Mouse (Mus musculus): ENCODE results near the gene Sdk1. TPM values are rescaled to one million over a fixed set of nuclear protein-coding genes. Genes with fewer than 3 reads are reported as not detected.

Gene Sdk1
- polyA plus RNA-seq, 1 experiment from 2014 or later = 0.73 TPM

DNA sequence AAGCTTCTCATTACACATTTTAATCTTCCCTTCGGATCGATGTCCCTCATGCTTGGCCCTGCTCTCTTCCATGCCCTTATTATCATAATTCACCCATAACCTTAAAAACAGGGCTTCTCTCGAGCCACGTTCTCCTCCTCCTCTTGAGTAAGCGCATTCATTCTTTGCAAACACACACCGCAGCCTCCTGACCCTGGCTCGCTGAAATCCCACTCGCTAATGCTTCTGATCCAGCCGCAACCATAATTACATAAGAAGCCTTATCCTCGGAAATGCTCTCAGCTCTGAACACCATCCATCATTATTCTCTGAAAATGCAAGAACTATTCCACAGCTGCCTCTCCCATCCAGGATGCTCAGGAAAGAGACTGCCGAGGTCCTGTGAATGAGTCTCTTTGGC, 866.1 kb downstream of the Sdk1 start:
- 84% methylated on average over 11 of the region's 11 CpGs for WGBS
- no peak for DNase-seq (ENCODE audit: low spot score)
- Histone ChIP-seq H3K27me3 (ENCODE audit: low read depth, poor library complexity, severe bottlenecking) (no peaks in the 10 kb centered on the region), H3K4me1 (peaks cover 13% of the 10 kb centered on the region), H3K36me3 (no peaks in the 10 kb centered on the region), H3K4me3 (no peak overlapping the region), H3K27ac (replicated peaks) (0 out of 2 replicates have a peak overlapping the region, but pooled peaks have one; percentile 43), H3K9me3 (replicated peaks) (peaks cover 6% of the 10 kb centered on the region; the same call in 1 of the 2 replicates)

DNA sequence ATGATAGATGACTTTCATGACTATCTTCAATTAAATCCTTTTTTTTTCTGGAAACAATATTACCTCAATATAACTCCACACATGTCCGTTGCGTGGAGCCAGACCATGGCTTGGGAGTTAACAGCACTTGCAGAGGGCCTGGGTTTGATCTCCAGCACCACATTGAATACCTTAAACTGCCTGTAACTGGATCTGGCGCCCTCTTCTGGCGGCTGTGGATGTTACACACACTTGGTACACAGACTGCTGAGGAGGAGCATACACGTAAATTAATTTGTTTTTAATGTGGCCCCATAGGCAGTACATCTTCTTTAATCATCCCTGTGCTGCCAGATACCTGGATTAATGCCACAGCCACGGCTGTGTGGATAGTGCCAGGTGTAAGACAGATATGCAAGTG, 870.7 kb downstream of the Sdk1 start:
- 90% methylated on average over 6 of the region's 6 CpGs for WGBS
- Histone ChIP-seq H3K4me3 (no peak overlapping the region), H3K27me3 (ENCODE audit: low read depth, poor library complexity, severe bottlenecking) (0 out of 2 replicates have a peak, but pooled peaks cover 4% of the 10 kb centered on the region), H3K27ac (replicated peaks) (no peak overlapping the region), H3K4me1 (peaks cover 33% of the 10 kb centered on the region), H3K9me3 (replicated peaks) (peaks cover 6% of the 10 kb centered on the region; the same call in 1 of the 2 replicates), H3K36me3 (no peaks in the 10 kb centered on the region)
- no peak for DNase-seq (ENCODE audit: low spot score)

DNA sequence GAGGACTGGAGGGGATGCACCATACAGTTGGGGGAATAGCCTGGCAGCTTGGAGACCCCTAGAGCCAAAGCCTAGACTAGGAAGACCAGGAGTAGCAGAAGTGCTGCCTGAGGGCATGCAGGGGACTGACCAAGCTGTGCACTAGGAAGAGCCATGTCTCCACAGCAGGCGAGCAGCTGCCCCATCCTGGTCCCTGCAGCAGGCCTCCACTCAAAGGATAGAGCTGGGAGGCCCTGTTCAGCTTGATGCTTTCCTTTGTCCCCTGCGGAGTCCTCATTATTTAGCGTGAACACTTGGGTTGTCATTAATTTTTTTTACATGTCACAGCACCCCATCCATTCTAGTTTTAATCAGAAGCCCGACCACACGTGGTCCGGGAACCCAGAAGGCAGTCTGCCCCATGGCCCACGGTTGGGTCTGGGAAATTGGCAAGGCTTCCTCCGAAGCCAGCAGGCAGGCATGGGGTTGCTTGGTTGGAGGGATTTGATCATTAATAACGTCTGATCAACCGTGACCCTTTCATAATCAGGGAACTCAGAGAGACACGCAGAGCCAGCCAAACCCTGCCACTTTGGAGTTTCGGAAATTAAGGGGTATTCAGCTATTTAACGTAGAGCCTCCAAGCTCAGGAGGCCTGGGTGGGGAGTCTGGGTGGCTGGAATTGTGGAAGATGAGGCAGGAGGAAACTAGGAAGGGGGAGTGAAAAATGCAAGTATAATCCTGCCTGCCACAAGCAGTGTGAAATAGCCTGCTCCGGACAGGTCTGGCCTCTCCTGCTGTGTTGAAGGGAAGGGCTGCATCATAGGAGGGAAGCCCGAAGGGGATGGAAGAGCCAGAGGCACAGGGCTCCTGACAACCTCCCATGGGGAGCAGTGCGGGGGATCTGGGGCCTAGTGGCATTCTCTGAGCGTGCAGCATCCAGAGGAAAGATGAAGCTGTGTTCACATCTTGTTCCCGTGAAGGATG, 872.2 kb downstream of the Sdk1 start:
- Histone ChIP-seq H3K9me3 (replicated peaks) (peaks cover 6% of the 10 kb centered on the region; the same call in 1 of the 2 replicates), H3K36me3 (no peaks in the 10 kb centered on the region), H3K27me3 (ENCODE audit: low read depth, poor library complexity, severe bottlenecking) (0 out of 2 replicates have a peak, but pooled peaks cover 4% of the 10 kb centered on the region), H3K27ac (replicated peaks) (peak overlapping the region; percentile 49), H3K4me1 (peaks cover 29% of the 10 kb centered on the region), H3K4me3 (no peak overlapping the region)
- DNase-seq (ENCODE audit: low spot score) = no peak
- 34% methylated on average over 18 of the region's 18 CpGs for WGBS

DNA sequence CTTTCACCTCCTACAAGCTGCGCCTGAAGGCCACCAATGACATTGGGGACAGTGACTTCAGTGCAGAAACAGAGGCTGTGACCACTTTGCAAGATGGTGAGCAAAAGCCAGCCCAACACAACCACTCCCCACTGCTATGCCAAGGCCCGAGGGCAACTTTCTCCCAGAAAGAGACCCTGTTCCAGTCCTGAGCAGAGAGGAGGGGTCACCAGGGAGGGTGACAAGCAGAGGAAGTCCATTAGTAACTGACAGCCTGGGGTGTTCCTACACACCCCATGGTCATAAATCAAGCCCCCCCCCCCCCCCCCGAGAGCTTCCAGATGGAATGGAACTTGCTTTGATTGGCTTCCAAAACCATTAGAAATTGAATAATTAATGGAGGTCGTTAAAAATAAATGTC, 886.5 kb downstream of the Sdk1 start:
- H3K27me3 ChIP-seq (ENCODE audit: low read depth, poor library complexity, severe bottlenecking) = no peaks in the 10 kb centered on the region
- 78% methylated on average over 4 of the region's 4 CpGs for WGBS
- H3K9me3 ChIP-seq (replicated peaks) = no peaks in the 10 kb centered on the region
- DNase-seq (ENCODE audit: low spot score) = no peak
- H3K4me3 ChIP-seq = no peak overlapping the region
- peaks cover 29% of the 10 kb centered on the region for H3K4me1 ChIP-seq
- 0 out of 2 replicates have a peak overlapping the region, but pooled peaks have one; percentile 52 for H3K27ac ChIP-seq (replicated peaks)
- no peaks in the 10 kb centered on the region for H3K36me3 ChIP-seq

DNA sequence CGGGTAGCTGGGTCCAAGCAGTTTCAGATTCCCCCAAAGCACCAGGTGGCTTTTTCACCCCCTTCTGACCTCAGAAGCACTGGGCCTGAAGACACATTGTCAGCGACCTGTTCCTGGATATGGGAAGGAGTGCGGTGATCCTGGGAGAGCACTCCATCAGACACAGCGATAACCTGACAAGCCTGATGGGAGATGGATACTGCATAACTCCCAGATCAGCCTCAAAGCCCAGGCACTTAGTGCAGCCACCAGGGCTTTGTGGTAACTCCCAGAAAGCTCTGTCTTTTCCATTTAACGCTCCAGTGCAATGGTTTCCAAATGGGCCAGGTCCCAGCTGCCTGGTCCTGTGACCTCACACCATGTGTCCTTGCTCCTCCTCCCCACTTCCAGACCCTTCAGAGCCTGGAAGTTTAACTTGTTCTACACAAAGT, 886.9 kb downstream of the Sdk1 start:
- Histone ChIP-seq H3K27ac (replicated peaks) (0 out of 2 replicates have a peak overlapping the region, but pooled peaks have one; percentile 52), H3K36me3 (no peaks in the 10 kb centered on the region), H3K4me3 (no peak overlapping the region), H3K9me3 (replicated peaks) (no peaks in the 10 kb centered on the region), H3K27me3 (ENCODE audit: low read depth, poor library complexity, severe bottlenecking) (no peaks in the 10 kb centered on the region), H3K4me1 (peaks cover 29% of the 10 kb centered on the region)
- 56% methylated on average over 5 of the region's 5 CpGs for WGBS
- no peak for DNase-seq (ENCODE audit: low spot score)

DNA sequence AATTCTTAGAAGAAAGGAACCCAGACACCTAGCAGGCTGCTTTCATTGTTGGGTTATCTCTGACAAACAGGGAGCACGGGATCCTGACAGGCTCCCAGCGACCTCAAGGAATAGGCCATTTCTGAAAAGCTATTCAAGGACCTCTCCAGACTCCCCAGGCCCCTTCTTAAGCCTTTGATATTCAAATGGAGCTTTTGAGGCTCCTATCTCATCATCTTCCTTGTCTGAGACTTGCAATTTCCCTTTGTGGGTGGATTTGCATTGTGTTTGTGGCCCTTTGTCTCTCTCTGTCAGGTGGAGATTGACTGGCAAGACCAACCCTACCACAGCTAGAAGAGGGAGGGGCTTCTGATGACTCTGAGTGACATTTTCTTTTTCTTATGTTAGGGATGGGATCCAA, 888.7 kb downstream of the Sdk1 start:
- H3K27ac ChIP-seq (replicated peaks) = peak overlapping the region; percentile 75
- WGBS = 2% methylated on average over 2 of the region's 2 CpGs
- no peak overlapping the region for H3K4me3 ChIP-seq
- peaks cover 39% of the 10 kb centered on the region for H3K4me1 ChIP-seq
- H3K27me3 ChIP-seq (ENCODE audit: low read depth, poor library complexity, severe bottlenecking) = no peaks in the 10 kb centered on the region
- no peaks in the 10 kb centered on the region for H3K9me3 ChIP-seq (replicated peaks)
- H3K36me3 ChIP-seq = no peaks in the 10 kb centered on the region
- peak; percentile 32 for DNase-seq (ENCODE audit: low spot score)

DNA sequence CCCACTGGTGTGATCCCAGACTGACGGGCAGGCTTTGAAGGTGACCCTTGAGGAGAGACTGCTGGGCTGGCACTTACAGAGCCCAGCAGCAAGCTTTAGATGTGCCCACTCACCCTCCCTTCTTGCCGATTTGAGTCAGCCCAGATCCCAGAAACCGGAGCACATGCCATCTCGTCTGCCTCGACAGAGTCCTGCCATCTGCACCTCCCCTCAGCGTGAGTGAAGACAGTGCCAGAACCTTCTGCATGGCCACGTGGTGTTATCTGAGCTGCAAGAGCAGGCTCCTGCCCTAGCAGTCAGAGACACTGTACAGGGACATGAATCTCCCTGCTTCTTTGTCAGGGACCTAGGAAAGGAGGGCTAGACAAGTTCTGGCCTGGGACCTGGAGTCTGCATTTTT, 898.7 kb downstream of the Sdk1 start:
- Histone ChIP-seq H3K36me3 (no peaks in the 10 kb centered on the region), H3K4me3 (no peak overlapping the region), H3K9me3 (replicated peaks) (no peaks in the 10 kb centered on the region), H3K27ac (replicated peaks) (no peak overlapping the region), H3K4me1 (peaks cover 3% of the 10 kb centered on the region), H3K27me3 (ENCODE audit: low read depth, poor library complexity, severe bottlenecking) (no peaks in the 10 kb centered on the region)
- DNase-seq (ENCODE audit: low spot score) = no peak
- 81% methylated on average over 7 of the region's 7 CpGs for WGBS

DNA sequence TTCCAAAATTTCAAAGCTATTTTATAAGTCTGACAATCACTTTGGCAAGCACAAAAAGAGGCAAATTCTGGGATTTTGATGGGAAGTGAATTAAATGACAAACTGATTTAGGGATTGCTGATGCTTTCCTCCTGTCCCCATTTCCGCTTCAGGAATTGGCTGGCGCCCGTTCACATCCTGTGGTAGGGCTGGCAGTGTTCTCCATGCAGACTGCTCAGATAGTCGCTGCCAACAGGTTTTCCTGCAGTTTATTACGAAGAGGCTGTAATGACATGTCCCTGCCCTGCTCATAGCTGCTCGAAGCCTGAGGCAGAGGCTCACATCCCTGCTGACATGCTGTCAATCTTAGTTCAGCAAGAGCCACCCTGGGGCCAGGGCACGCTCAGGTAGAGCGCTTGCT, 908.3 kb downstream of the Sdk1 start:
- peaks cover 6% of the 10 kb centered on the region; the same call in 1 of the 2 replicates for H3K9me3 ChIP-seq (replicated peaks)
- WGBS = 90% methylated on average over 8 of the region's 8 CpGs
- DNase-seq (ENCODE audit: low spot score) = no peak

DNA sequence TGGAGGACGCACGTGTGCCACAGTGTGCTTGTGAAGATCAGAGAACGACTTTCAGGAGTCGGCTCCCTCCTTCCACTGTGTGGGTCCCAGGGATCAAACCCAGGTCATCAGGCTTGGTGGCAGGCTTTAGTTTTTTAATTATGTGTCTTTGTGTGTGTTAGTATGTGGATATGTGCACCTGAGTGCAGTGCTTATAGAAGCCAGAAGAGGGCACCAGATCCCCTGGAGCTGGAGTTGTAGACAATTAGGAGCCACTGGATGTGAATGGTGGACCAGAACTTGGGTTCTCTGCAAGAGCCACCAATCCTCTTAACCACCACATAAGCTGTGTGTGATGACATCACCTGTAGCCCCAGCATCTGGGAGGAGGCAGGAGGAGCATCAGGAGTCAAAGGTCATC, 909.5 kb downstream of the Sdk1 start:
- 96% methylated on average over 4 of the region's 4 CpGs for WGBS
- no peak overlapping the region for H3K27ac ChIP-seq (replicated peaks)
- H3K4me1 ChIP-seq = no peaks in the 10 kb centered on the region
- peaks cover 6% of the 10 kb centered on the region; the same call in 1 of the 2 replicates for H3K9me3 ChIP-seq (replicated peaks)
- H3K36me3 ChIP-seq = peaks cover 5% of the 10 kb centered on the region; the same call in 1 of the 2 replicates
- DNase-seq (ENCODE audit: low spot score) = no peak
- no peak overlapping the region for H3K4me3 ChIP-seq
- H3K27me3 ChIP-seq (ENCODE audit: low read depth, poor library complexity, severe bottlenecking) = no peaks in the 10 kb centered on the region

More for the DNA sequence above, 908.3 kb downstream of the Sdk1 start:
- no peak overlapping the region for H3K4me3 ChIP-seq
- H3K4me1 ChIP-seq = no peaks in the 10 kb centered on the region
- H3K27ac ChIP-seq (replicated peaks) = no peak overlapping the region
- no peaks in the 10 kb centered on the region for H3K27me3 ChIP-seq (ENCODE audit: low read depth, poor library complexity, severe bottlenecking)
- peaks cover 5% of the 10 kb centered on the region; the same call in 1 of the 2 replicates for H3K36me3 ChIP-seq

DNA sequence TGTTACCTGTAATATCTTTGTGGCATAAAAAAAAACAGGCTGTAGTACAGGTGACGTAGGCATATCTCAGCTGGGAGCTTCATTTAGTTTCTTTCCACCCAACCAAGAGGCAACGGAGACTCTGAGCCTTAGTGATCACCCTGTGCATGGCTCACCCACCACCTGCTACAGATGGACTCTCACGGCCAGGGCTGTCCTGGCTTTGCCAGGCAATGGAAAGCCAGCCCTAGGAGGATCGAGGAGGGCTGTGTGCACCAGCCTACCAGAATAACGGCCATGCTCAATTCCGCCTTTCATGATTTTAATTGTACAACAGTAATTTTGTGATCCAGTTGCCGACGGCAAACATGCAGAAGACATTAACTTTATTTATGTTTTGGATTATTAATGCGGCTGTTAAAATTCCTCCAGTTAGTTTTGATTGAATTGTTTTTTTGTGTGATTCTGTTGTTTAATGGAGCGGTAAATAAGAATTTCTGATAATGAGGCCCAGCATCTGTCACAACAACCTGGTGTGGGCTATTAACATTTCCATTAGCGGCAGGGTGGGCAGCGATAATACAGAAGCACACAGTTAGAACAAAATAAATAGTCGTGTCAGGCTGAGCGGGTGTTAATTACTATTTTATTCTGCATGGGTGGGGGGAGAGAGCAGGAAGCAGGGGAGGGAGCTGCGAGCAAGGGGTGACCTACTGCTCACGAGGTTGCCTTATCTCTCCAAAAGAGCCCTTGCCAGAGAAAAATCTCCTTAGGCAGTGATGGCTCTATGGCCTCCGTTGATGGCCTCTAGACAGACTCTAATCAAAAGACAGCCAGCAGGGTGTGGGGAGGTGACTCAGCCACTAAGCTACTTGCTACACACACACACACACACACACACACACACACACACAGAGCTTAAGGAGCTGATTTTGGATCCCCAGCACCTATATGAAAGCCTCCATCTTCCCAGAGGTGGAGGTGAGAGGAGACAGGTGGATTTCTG, 915.9 kb downstream of the Sdk1 start:
- no peaks in the 10 kb centered on the region for H3K27me3 ChIP-seq (ENCODE audit: low read depth, poor library complexity, severe bottlenecking)
- H3K4me1 ChIP-seq = no peaks in the 10 kb centered on the region
- 91% methylated on average over 17 of the region's 17 CpGs for WGBS
- no peak for DNase-seq (ENCODE audit: low spot score)
- no peak overlapping the region for H3K4me3 ChIP-seq
- no peaks in the 10 kb centered on the region for H3K36me3 ChIP-seq
- peaks cover 6% of the 10 kb centered on the region; the same call in 1 of the 2 replicates for H3K9me3 ChIP-seq (replicated peaks)
- H3K27ac ChIP-seq (replicated peaks) = no peak overlapping the region

DNA sequence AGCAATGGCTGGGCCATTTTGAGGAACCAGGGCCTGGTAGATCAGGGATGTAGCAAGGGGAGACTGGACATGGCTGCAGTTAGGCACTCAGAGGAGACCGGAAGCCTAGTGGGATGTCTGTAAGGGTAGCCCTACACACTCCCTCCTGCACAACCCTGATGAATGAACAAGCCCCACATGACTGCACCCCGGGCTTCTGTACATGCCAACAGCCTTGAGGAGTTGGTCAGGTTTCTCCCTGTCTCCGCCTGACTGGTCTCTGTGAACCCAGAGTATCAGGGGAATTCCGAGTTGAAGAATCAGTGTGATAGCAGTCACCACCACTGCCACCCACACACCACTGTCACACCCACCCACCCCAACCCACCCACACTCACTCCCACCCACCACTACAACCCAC, 922.2 kb downstream of the Sdk1 start:
- WGBS = 91% methylated on average over 4 of the region's 4 CpGs
- no peak for DNase-seq (ENCODE audit: low spot score)

DNA sequence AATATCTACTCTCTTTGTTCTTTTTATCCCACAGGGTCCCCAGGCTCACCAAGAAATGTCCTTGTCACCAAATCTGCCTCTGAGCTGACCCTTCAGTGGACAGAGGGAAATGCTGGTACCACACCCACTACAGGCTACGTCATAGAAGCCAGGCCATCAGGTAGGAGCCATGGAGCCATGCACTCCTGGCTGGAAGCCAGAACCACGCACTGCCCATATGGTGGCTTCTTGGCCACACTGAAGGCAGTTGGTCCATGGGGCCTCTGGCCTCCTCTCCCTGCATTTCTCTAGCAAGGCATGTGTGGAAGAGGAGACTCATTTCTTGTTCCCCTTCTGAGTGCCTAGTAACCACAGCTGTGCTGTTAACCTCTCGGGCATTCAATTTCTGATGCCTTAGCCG, 932.3 kb downstream of the Sdk1 start:
- WGBS = 94% methylated on average over 4 of the region's 4 CpGs
- Histone ChIP-seq H3K27me3 (ENCODE audit: low read depth, poor library complexity, severe bottlenecking) (peaks cover 45% of the 10 kb centered on the region), H3K4me1 (peaks cover 14% of the 10 kb centered on the region), H3K9me3 (replicated peaks) (no peaks in the 10 kb centered on the region; the same call in 1 of the 2 replicates), H3K27ac (replicated peaks) (no peak overlapping the region), H3K4me3 (no peak overlapping the region), H3K36me3 (no peaks in the 10 kb centered on the region)
- no peak for DNase-seq (ENCODE audit: low spot score)

More for the DNA sequence above, 922.2 kb downstream of the Sdk1 start:
- no peaks in the 10 kb centered on the region for H3K4me1 ChIP-seq
- no peaks in the 10 kb centered on the region for H3K27me3 ChIP-seq (ENCODE audit: low read depth, poor library complexity, severe bottlenecking)
- peaks cover 7% of the 10 kb centered on the region for H3K9me3 ChIP-seq (replicated peaks)
- H3K4me3 ChIP-seq = no peak overlapping the region
- no peak overlapping the region for H3K27ac ChIP-seq (replicated peaks)
- H3K36me3 ChIP-seq = 0 out of 2 replicates have a peak, but pooled peaks cover 3% of the 10 kb centered on the region
